Comparison of ENCODE assay signal across 28 mouse cellular contexts in the genomic region with DNA sequence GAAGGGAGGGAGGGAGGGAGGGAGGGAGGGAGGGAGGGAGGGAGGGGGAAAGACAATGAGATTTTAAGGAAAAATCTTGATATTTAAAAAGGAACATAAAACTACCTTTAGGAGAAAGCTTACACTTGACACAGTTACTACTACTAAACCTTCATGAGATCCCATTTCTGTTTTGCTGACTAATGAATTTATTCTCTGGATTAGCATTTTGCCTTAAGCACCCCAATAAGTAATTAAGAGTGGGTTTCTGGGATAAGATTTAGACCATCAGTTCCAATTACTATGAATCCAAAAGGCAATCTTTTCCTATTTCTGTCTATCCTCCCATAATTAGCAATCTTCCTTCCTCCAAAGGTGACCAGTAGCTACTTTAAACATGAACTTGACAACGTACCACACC. TPM values are rescaled to one million over a fixed set of nuclear protein-coding genes. Genes with fewer than 3 reads are reported as not detected.
"Had no signal": no experiment of that assay in that cellular context is flagged by ENCODE, and none has a peak within 500 bp of the region (broad histone marks: within the 10 kb centered on the region; RNA-seq: fewer than 3 reads in every experiment).

No protein-coding gene starts in this region.

- H3K4me2 ChIP-seq: heart, embryonic 11.5 days; heart, embryonic 13.5 days; heart, embryonic 15.5 days; hindbrain, embryonic 13.5 days; hindbrain, embryonic 15.5 days; kidney, embryonic 15.5 days; limb, embryonic 13.5 days; limb, embryonic 15.5 days; liver, embryonic 12.5 days had no signal

- H3K27me3 ChIP-seq: heart, embryonic 13.5 days; heart, embryonic 15.5 days; hindbrain, embryonic 13.5 days; hindbrain, embryonic 15.5 days; kidney, embryonic 15.5 days; limb, embryonic 13.5 days; limb, embryonic 15.5 days; liver, embryonic 12.5 days had no signal

- H3K36me3 ChIP-seq: heart, embryonic 13.5 days; heart, embryonic 15.5 days; hindbrain, embryonic 13.5 days; hindbrain, embryonic 15.5 days; kidney, embryonic 15.5 days; limb, embryonic 13.5 days; limb, embryonic 15.5 days; liver, embryonic 12.5 days had no signal

- H3K27ac ChIP-seq: gastrocnemius, adult 2 months; hindbrain, embryonic 13.5 days; hindbrain, embryonic 15.5 days; hindbrain, postnatal 0 days; kidney, embryonic 15.5 days; kidney, postnatal 0 days; limb, embryonic 13.5 days; limb, embryonic 15.5 days; liver, embryonic 12.5 days; liver, embryonic 14.5 days had no signal

- H3K9me3 ChIP-seq: heart, embryonic 13.5 days; heart, embryonic 15.5 days; hindbrain, embryonic 13.5 days; hindbrain, embryonic 15.5 days; kidney, embryonic 15.5 days; limb, embryonic 13.5 days; limb, embryonic 15.5 days; liver, embryonic 12.5 days had no signal

- DNase-seq: gastrocnemius, adult 2 months; gastrocnemius, postnatal 14 days; gastrocnemius, postnatal 36 days; heart, adult 11 months; heart, postnatal 10 days; heart, postnatal 36 days; kidney, adult 11 months; kidney, adult 2 months; kidney, adult 9 months; kidney, postnatal 14 days; kidney, postnatal 36 days; layer of hippocampus, adult 9-11 months; layer of hippocampus, postnatal 36 days; left cerebral cortex, postnatal 4 days had no signal

- ATAC-seq: hindbrain, postnatal 0 days; intestine, embryonic 16.5 days; liver, embryonic 12.5 days had no signal

- H3K4me3 ChIP-seq: gastrocnemius, adult 2 months; heart, embryonic 13.5 days; heart, embryonic 15.5 days; hindbrain, embryonic 13.5 days; hindbrain, embryonic 15.5 days; kidney, embryonic 15.5 days; limb, embryonic 13.5 days; limb, embryonic 15.5 days; liver, embryonic 12.5 days had no signal

- H3K4me1 ChIP-seq: heart, embryonic 15.5 days; hindbrain, embryonic 13.5 days; hindbrain, embryonic 15.5 days; kidney, embryonic 15.5 days; limb, embryonic 13.5 days; limb, embryonic 15.5 days; liver, embryonic 12.5 days had no signal

- H3K9ac ChIP-seq: heart, embryonic 13.5 days; heart, embryonic 15.5 days; hindbrain, embryonic 13.5 days; hindbrain, embryonic 15.5 days; kidney, embryonic 15.5 days; limb, embryonic 13.5 days; limb, embryonic 15.5 days; liver, embryonic 12.5 days; liver, embryonic 14.5 days had no signal

RNA-seq across cellular contexts. Expression of gene St8sia6, which starts 44.7 kb away (rescaled TPM):
- polyA plus RNA-seq: liver, adult 2 months had no signal
